Mouse (Mus musculus): ENCODE data around the gene Srsy.
"Not testable (repeated sequence)": the region's sequence is repeated elsewhere in the genome, so short reads cannot be mapped to it uniquely, and the experiment has no call there.

Srsy gene

DNA sequence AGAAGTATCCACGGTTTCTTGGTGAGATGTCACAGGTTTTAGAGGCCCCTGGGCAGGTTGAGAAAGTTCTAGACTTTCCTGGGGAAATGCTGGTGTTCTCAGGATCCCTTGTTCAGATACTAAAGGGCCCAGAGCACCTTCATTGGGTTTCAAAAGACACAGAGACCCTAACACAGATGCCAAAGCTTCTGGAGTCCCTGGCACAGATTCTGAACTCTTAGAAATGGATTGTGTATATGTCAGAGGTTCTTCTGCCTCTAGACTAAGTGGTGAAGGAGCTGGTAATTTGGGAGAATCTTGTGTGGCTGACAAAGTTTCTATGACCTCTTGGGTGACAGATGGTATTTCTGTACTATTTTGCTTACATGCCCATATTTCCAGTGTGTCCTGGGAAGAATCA is at the start of gene Srsy:
Gene Srsy (minus strand): TSS at position 101 of the 400 bp plus-strand sequence.
- not testable (repeated sequence) for DNase-seq
